Mouse (Mus musculus): ENCODE measurements around the gene B4galnt1. TPM values are rescaled to one million over a fixed set of nuclear protein-coding genes. Genes with fewer than 3 reads are reported as not detected.

Gene B4galnt1
- polyA plus RNA-seq, 1 experiment from 2014 or later: 3.5 TPM

- peaks cover 12% of the 10 kb centered on the region for H3K4me1 ChIP-seq (replicated peaks; ENCODE audit: control insufficient read depth, insufficient read depth, low read length)
- ATAC-seq (ENCODE audit: low read depth): no peak
- H3K27me3 ChIP-seq (ENCODE audit: control insufficient read depth, insufficient read depth, low read depth, low read length): peaks cover 56% of the 10 kb centered on the region
- H3K36me3 ChIP-seq (ENCODE audit: control insufficient read depth, insufficient read depth, low read length): no peaks in the 10 kb centered on the region
- H3K9ac ChIP-seq (ENCODE audit: low read length): no peak overlapping the region
- no peaks in the 10 kb centered on the region for H3K9me3 ChIP-seq (ENCODE audit: control insufficient read depth, low read length)
- H3K27ac ChIP-seq (ENCODE audit: low read length): no peak overlapping the region
- H3K4me2 ChIP-seq (ENCODE audit: low read depth, low read length): no peak overlapping the region; the same call in 1 of the 2 replicates
- WGBS: 32% methylated on average over 3 of the region's 3 CpGs
- H3K4me3 ChIP-seq (ENCODE audit: low read length): no peak overlapping the region
Observed at GRCm38 (mm10) chr10:127180695-127181047, 15.6 kb downstream of the B4galnt1 start.

- no peak overlapping the region for H3K4me3 ChIP-seq (ENCODE audit: low read length)
- 0 out of 2 replicates have a peak, but pooled peaks cover 1% of the 10 kb centered on the region for H3K9me3 ChIP-seq (ENCODE audit: control insufficient read depth, low read length)
- peaks cover 2% of the 10 kb centered on the region for H3K36me3 ChIP-seq (ENCODE audit: control insufficient read depth, insufficient read depth, low read length)
- H3K4me2 ChIP-seq (ENCODE audit: low read depth, low read length): no peak overlapping the region
- H3K4me1 ChIP-seq (replicated peaks; ENCODE audit: control insufficient read depth, insufficient read depth, low read length): peaks cover 12% of the 10 kb centered on the region
- 53% methylated on average over 6 of the region's 6 CpGs for WGBS
- peaks cover 49% of the 10 kb centered on the region for H3K27me3 ChIP-seq (ENCODE audit: control insufficient read depth, insufficient read depth, low read depth, low read length)
- H3K9ac ChIP-seq (ENCODE audit: low read length): no peak overlapping the region
- no peak overlapping the region for H3K27ac ChIP-seq (ENCODE audit: low read length)
- ATAC-seq (ENCODE audit: low read depth): no peak
Observed at GRCm38 (mm10) chr10:127181566-127181965, 16.5 kb downstream of the B4galnt1 start.

GRCm38 (mm10) chr10:127182624-127183023, 17.6 kb downstream of the B4galnt1 start:
- no peak overlapping the region for H3K27ac ChIP-seq (ENCODE audit: low read length)
- H3K9ac ChIP-seq (ENCODE audit: low read length): no peak overlapping the region
- peaks cover 7% of the 10 kb centered on the region for H3K36me3 ChIP-seq (ENCODE audit: control insufficient read depth, insufficient read depth, low read length)
- H3K4me2 ChIP-seq (ENCODE audit: low read depth, low read length): no peak overlapping the region
- no peak overlapping the region for H3K4me3 ChIP-seq (ENCODE audit: low read length)
- H3K27me3 ChIP-seq (ENCODE audit: control insufficient read depth, insufficient read depth, low read depth, low read length): peaks cover 41% of the 10 kb centered on the region
- WGBS: 77% methylated on average over 4 of the region's 4 CpGs
- no peak for ATAC-seq (ENCODE audit: low read depth)
- peaks cover 12% of the 10 kb centered on the region for H3K4me1 ChIP-seq (replicated peaks; ENCODE audit: control insufficient read depth, insufficient read depth, low read length)
- 0 out of 2 replicates have a peak, but pooled peaks cover 3% of the 10 kb centered on the region for H3K9me3 ChIP-seq (ENCODE audit: control insufficient read depth, low read length)

DNA sequence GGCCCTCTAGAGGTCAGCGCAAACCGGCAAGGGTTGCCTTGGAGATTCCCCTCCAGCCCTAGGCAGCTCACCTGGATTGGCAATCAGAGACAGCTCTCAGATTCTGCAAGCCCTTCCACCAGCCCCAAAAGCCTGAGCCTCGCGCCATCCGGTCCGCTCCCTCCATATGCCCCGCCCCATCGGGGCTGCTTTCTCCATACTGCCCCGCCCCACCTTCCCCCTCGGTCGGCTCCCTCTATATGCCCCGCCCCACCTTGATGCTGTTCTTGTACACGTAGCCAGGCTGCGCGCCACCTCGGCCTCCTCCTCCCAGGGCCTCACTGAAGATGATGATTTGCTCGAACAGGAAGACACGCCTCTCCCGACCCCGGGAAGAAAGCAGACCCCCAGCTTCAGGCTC, 18.7 kb downstream of the B4galnt1 start:
- Histone ChIP-seq H3K9ac (ENCODE audit: low read length) (no peak overlapping the region), H3K36me3 (ENCODE audit: control insufficient read depth, insufficient read depth, low read length) (peaks cover 7% of the 10 kb centered on the region), H3K4me2 (ENCODE audit: low read depth, low read length) (peak overlapping the region; percentile 21; the same call in 1 of the 2 replicates), H3K9me3 (ENCODE audit: control insufficient read depth, low read length) (0 out of 2 replicates have a peak, but pooled peaks cover 3% of the 10 kb centered on the region), H3K4me1 (replicated peaks; ENCODE audit: control insufficient read depth, insufficient read depth, low read length) (peaks cover 8% of the 10 kb centered on the region), H3K27ac (ENCODE audit: low read length) (no peak overlapping the region), H3K27me3 (ENCODE audit: control insufficient read depth, insufficient read depth, low read depth, low read length) (peaks cover 31% of the 10 kb centered on the region), H3K4me3 (ENCODE audit: low read length) (no peak overlapping the region)
- WGBS: 28% methylated on average over 20 of the region's 20 CpGs
- no peak for ATAC-seq (ENCODE audit: low read depth)

DNA sequence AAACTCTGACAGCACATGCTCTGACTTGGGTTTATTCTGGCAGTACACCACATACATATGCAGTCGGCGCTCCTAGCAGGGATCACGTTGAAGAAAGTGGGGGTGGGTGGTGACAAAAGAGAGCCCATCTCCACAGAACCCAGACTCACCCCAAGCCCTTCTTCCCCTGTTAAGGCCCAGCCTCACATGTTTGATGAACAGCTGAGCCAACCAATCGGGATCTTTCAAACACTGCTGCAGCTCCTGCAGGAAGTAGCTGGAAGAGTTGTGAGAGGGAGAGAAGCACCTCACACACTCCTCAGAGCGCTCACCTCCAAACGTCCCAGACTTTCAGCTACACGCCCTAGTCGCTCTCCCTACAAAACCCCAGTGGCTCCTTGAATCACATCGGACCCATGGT, 20.1 kb downstream of the B4galnt1 start:
- WGBS: 69% methylated on average over 9 of the region's 9 CpGs
- H3K4me3 ChIP-seq (ENCODE audit: low read length): no peak overlapping the region
- H3K27ac ChIP-seq (ENCODE audit: low read length): no peak overlapping the region
- H3K9me3 ChIP-seq (ENCODE audit: control insufficient read depth, low read length): 0 out of 2 replicates have a peak, but pooled peaks cover 3% of the 10 kb centered on the region
- H3K27me3 ChIP-seq (ENCODE audit: control insufficient read depth, insufficient read depth, low read depth, low read length): peaks cover 17% of the 10 kb centered on the region
- no peak overlapping the region for H3K9ac ChIP-seq (ENCODE audit: low read length)
- H3K4me2 ChIP-seq (ENCODE audit: low read depth, low read length): no peak overlapping the region
- H3K4me1 ChIP-seq (replicated peaks; ENCODE audit: control insufficient read depth, insufficient read depth, low read length): peaks cover 20% of the 10 kb centered on the region
- no peak for ATAC-seq (ENCODE audit: low read depth)
- H3K36me3 ChIP-seq (ENCODE audit: control insufficient read depth, insufficient read depth, low read length): peaks cover 7% of the 10 kb centered on the region

- Histone ChIP-seq H3K27me3 (ENCODE audit: control insufficient read depth, insufficient read depth, low read depth, low read length) (peaks cover 13% of the 10 kb centered on the region), H3K4me2 (ENCODE audit: low read depth, low read length) (no peak overlapping the region), H3K4me3 (ENCODE audit: low read length) (no peak overlapping the region), H3K9me3 (ENCODE audit: control insufficient read depth, low read length) (0 out of 2 replicates have a peak, but pooled peaks cover 3% of the 10 kb centered on the region), H3K4me1 (replicated peaks; ENCODE audit: control insufficient read depth, insufficient read depth, low read length) (peaks cover 21% of the 10 kb centered on the region), H3K36me3 (ENCODE audit: control insufficient read depth, insufficient read depth, low read length) (peaks cover 7% of the 10 kb centered on the region), H3K27ac (ENCODE audit: low read length) (no peak overlapping the region), H3K9ac (ENCODE audit: low read length) (no peak overlapping the region)
- no peak for ATAC-seq (ENCODE audit: low read depth)
- WGBS: 76% methylated on average over 15 of the region's 15 CpGs
Observed at GRCm38 (mm10) chr10:127185506-127185905, 20.5 kb downstream of the B4galnt1 start.

GRCm38 (mm10) chr10:127186451-127186850, 21.4 kb downstream of the B4galnt1 start:
- H3K9ac ChIP-seq (ENCODE audit: low read length): no peak overlapping the region
- H3K36me3 ChIP-seq (ENCODE audit: control insufficient read depth, insufficient read depth, low read length): peaks cover 7% of the 10 kb centered on the region
- H3K4me3 ChIP-seq (ENCODE audit: low read length): no peak overlapping the region
- H3K9me3 ChIP-seq (ENCODE audit: control insufficient read depth, low read length): 0 out of 2 replicates have a peak, but pooled peaks cover 3% of the 10 kb centered on the region
- H3K4me2 ChIP-seq (ENCODE audit: low read depth, low read length): no peak overlapping the region
- 88% methylated on average over 1 of the region's 1 CpGs for WGBS
- no peak for ATAC-seq (ENCODE audit: low read depth)
- peaks cover 29% of the 10 kb centered on the region for H3K4me1 ChIP-seq (replicated peaks; ENCODE audit: control insufficient read depth, insufficient read depth, low read length)
- H3K27me3 ChIP-seq (ENCODE audit: control insufficient read depth, insufficient read depth, low read depth, low read length): peaks cover 5% of the 10 kb centered on the region; the same call in 1 of the 2 replicates
- no peak overlapping the region for H3K27ac ChIP-seq (ENCODE audit: low read length)

DNA sequence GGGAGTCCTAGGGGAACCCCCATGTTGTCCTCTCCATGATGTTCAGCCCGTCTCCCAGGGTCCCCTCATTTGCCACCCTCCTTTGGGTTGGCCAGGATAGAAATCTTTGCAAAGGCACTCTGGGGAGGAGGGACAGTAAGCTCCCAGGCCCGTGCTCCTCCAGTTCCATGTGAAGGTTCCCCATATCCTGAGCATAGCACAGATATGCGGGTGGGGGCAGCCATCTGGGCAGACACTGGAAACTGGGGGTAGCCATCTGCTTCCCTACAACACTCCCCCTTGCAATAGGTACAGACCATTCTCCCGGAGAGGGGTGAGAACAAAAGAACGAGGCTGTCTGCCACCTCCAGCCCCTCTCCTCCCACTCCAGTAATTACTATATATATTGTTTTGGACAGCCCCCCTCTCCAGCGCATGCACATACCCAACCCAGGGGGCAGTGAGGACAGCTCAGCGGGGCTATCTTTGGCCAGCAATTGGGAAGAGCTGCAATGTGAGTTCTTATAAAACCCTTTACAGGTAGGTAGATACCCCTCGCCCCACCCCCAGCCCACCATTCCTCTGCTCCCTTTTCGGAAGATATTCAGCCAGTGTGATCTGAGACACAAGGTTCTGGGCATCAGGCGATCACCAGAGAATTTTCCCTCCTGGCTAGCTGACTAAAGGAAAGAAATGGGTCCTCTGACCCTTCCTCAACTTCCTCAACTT, 22.5 kb downstream of the B4galnt1 start:
- Histone ChIP-seq H3K36me3 (ENCODE audit: control insufficient read depth, insufficient read depth, low read length) (peaks cover 10% of the 10 kb centered on the region), H3K4me3 (ENCODE audit: low read length) (peak overlapping the region; percentile 67), H3K9ac (ENCODE audit: low read length) (peak overlapping the region; percentile 82), H3K27me3 (ENCODE audit: control insufficient read depth, insufficient read depth, low read depth, low read length) (peaks cover 3% of the 10 kb centered on the region; the same call in 1 of the 2 replicates), H3K4me1 (replicated peaks; ENCODE audit: control insufficient read depth, insufficient read depth, low read length) (peaks cover 30% of the 10 kb centered on the region), H3K4me2 (ENCODE audit: low read depth, low read length) (peak overlapping the region; percentile 94), H3K9me3 (ENCODE audit: control insufficient read depth, low read length) (0 out of 2 replicates have a peak, but pooled peaks cover 3% of the 10 kb centered on the region), H3K27ac (ENCODE audit: low read length) (peak overlapping the region; percentile 93; the same call in 1 of the 2 replicates)
- no peak for ATAC-seq (ENCODE audit: low read depth)
- WGBS: 51% methylated on average over 10 of the region's 10 CpGs

GRCm38 (mm10) chr10:127188079-127188453, 23.0 kb downstream of the B4galnt1 start:
- Histone ChIP-seq H3K4me1 (replicated peaks; ENCODE audit: control insufficient read depth, insufficient read depth, low read length) (peaks cover 30% of the 10 kb centered on the region), H3K27ac (ENCODE audit: low read length) (peak overlapping the region; percentile 93), H3K4me3 (ENCODE audit: low read length) (peak overlapping the region; percentile 67), H3K9me3 (ENCODE audit: control insufficient read depth, low read length) (0 out of 2 replicates have a peak, but pooled peaks cover 3% of the 10 kb centered on the region), H3K4me2 (ENCODE audit: low read depth, low read length) (peak overlapping the region; percentile 94), H3K27me3 (ENCODE audit: control insufficient read depth, insufficient read depth, low read depth, low read length) (peaks cover 3% of the 10 kb centered on the region; the same call in 1 of the 2 replicates), H3K36me3 (ENCODE audit: control insufficient read depth, insufficient read depth, low read length) (peaks cover 10% of the 10 kb centered on the region), H3K9ac (ENCODE audit: low read length) (peak overlapping the region; percentile 82)
- no peak for ATAC-seq (ENCODE audit: low read depth)
- under 1% methylated on average over 15 of the region's 21 CpGs for WGBS

Measured in lung, embryonic 16.5 days (tissue).